Mouse (Mus musculus): ENCODE results near the gene Srek1. TPM values are rescaled to one million over a fixed set of nuclear protein-coding genes. Genes with fewer than 3 reads are reported as not detected.

Srek1 gene
- 10 to 100 TPM; 61.4 to 76.9 TPM for total RNA-seq (2021)

DNA sequence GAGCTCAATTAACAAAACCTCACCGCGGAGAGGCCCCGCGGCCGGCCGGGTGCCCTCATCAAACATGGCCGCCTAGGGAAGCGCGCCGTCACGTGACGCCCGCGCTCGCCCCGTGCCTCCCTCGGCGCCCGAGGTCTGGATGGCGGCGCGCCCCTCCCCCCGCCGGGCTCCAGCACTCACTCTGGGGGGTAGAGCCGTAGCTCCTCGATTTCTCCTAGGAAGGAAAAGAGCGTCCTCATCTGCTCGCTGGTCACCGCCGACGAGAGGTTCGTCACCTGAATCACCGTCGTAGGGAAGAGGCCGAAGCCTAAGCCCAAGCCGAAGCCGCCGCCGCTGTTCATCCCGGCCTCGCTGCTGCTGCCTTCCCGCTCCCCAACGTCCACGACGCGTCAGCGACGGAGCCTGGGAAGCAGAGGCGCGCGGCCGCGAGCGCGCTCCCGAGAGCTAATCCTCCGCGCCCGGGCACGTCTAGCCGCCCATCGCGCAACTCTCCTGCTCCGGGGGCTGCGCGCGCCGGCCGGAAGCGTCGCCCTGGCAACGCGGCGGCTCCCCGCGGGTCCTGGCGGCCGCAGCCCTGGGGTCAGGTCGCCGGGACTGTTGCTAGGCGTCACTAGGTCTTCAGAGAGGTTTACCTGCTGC lies at the start of gene Srek1:
TSS of gene Srek1 (minus strand) at position 490 of the 639 bp plus-strand sequence.
- intact Hi-C loops (cut with DNase I): loop anchor here (2.0 kb wide), 1 partner anchor 147 kb away; the partner anchor contains the start of gene Erbin
- DNase-seq (ENCODE audit: low spot score in 2 of 2): peak; percentile 96

DNA sequence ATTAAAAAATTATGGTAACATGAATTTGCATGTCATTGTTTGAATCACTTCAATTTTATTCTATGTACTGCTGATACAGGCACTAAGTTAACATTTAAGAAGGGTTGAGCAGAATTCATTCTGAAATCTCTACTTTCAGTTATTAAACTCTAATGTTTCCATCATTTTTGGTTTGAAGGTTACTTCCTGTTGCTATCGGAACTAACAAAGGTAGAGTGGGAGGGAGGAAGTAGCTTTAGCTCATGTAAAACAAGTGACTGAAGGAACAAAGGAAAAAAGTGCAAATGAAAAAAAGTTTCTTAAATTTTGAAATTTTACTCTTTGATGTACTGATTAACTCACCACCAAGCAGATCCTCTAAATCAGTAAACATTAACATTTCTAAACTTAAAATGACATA lies 47.9 kb upstream of the Srek1 start:
- DNase-seq (ENCODE audit: low spot score in 2 of 2): no peak
- intact Hi-C loops (cut with DNase I): no loop called here

- no peak for DNase-seq (ENCODE audit: low spot score in 2 of 2)
- intact Hi-C loops (cut with DNase I): no loop called here
Observed at GRCm38 (mm10) chr13:103819377-103819776, 45.0 kb upstream of the Srek1 start.

DNA sequence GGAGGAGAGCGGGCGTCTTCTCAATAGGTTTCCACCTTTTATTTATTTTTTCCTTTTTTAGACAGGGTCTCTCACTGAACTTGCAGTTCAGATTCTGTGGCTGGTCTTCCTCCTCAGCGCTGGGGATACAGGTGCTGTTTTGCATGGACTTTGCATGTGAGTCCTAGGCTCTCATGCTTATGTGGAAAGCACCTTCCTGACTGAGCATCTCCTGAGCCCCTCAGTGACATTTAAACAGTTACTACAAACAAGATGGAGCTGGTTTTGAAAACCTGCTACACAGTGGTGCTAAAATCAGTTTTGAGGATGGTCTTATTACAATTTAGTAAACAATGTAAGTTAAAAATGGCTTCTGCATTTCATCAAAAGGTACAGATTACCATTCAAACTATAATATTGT lies 43.5 kb upstream of the Srek1 start:
- intact Hi-C loops (cut with DNase I): no loop called here
- no peak for DNase-seq (ENCODE audit: low spot score in 2 of 2)

DNA sequence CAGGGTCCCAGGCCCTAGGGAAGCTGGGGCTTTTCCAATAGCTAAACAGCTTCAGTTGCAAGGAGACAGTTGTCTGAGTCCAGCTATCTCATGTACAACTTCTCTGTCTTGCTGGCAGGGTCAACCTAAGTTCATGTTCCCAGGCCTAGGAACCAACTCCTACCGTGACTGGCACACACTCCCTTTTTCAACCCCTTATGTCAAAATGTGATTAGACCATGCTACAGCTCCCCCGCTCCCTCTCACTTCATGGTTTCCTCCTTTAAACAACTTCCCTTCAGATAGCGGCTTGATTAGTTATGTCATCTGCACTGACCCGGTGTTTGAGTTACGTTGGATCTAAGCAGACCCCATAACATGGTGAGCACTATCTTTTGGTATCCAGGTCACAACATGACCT lies 33.1 kb upstream of the Srek1 start:
- intact Hi-C loops (cut with DNase I): loop anchor here (2.0 kb wide), 1 partner anchor 179 kb away; no protein-coding TSS in a partner anchor

GRCm38 (mm10) chr13:103806210-103806851 lies 31.9 kb upstream of the Srek1 start:
- DNase-seq (ENCODE audit: low spot score in 2 of 2): peak; percentile 65 to 90
- intact Hi-C loops (cut with DNase I): loop anchor here (2.0 kb wide), 1 partner anchor 180 kb away; no protein-coding TSS in a partner anchor

More for the DNA sequence above, 33.1 kb upstream of the Srek1 start:
- DNase-seq (ENCODE audit: low spot score in 2 of 2): no peak

- intact Hi-C loops (cut with DNase I): no loop called here
- DNase-seq (ENCODE audit: low spot score in 2 of 2): no peak
Observed at GRCm38 (mm10) chr13:103803721-103804120, 29.3 kb upstream of the Srek1 start.

- intact Hi-C loops (cut with DNase I): no loop called here
- DNase-seq (ENCODE audit: low spot score in 2 of 2): no peak
Observed at GRCm38 (mm10) chr13:103801021-103801420, 26.6 kb upstream of the Srek1 start.

DNA sequence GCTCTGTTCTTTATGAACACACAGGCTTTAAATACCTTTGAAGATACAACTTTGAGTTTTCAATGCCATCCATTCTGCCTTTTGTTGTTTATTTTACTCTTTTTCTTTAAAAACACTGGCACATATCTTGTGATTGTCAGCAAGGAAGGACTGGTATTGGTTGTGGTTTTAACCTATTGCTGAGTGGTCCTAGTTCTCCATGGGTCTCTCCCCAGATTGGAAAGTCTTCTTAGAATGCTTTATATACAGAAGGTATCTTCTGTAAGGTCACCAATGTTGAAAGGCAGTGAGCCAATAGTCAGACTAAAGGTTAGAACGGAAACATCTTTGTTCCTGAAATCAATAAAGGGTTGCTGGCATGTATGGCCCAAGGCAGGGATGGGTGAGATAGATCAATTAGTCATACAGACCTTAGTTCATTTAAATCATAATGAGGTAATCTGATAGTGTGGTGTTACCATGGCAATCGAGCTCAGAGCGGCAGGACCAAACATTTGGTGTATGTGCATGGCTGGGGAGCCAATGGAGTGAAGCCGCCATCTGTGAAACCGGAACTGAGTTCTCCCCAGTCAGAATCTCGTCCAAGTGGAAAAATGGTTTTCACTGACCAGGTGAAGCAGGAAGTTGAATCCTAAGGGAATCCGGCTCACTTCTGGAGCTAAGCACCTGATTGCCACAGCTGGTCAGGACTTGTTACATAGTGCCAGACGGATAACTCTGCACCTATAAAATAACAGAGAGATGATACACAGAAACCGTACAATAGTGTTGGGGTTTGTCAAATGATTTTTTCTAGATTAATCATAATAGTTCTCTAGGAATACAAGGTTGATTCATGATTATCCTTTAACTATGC lies 20.5 kb upstream of the Srek1 start:
- DNase-seq (ENCODE audit: low spot score in 2 of 2): no peak
- intact Hi-C loops (cut with DNase I): no loop called here

GRCm38 (mm10) chr13:103779922-103780585 lies 5.6 kb upstream of the Srek1 start:
- peak; percentile 19 to 44 for DNase-seq (ENCODE audit: low spot score in 2 of 2)

GRCm38 (mm10) chr13:103777126-103777525 lies 2.7 kb upstream of the Srek1 start:
- no peak for DNase-seq (ENCODE audit: low spot score in 2 of 2)
- intact Hi-C loops (cut with DNase I): no loop called here

More at GRCm38 (mm10) chr13:103779922-103780585, 5.6 kb upstream of the Srek1 start:
- intact Hi-C loops (cut with DNase I): loop anchor here (2.0 kb wide), 1 partner anchor 77 kb away; no protein-coding TSS in a partner anchor

DNA sequence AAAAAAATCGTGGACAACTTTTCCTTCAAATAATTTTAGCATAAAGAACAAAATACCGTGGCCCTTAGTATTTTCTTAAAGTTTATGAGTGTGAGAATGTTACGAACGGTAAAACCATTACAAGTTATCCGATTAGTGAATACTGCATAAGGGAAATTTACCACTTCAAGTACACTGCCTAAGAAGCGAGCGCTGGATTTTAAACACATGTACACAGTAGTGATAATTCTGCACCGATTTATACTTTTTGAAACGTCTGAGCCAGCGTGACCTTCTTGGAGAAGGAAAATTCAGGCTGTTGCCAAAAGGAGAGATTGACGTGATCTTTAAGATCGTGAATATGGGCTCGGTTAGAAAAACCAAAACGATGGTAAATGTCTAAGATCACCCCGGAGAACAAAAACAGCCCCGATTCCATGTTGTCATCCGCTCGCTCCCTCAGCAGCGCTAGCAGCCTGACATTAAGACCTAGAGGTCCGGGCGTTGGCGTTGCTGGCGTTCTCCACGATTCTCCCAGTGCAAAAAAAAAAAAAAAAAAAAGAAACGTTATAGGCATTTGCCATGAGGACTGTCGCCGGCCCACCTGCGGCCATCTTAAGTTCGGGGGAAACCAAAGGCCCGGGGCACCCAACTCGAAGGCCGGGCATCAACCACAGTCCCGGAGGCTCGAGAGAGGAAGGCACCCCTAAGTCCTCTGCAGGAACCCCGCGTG lies 845 bp downstream of the Srek1 start:
- DNase-seq (ENCODE audit: low spot score in 2 of 2): no peak
- intact Hi-C loops (cut with DNase I): loop anchor here (2.0 kb wide), 1 partner anchor 147 kb away; the partner anchor contains the start of gene Erbin

GRCm38 (mm10) chr13:103772917-103773316 lies 1.5 kb downstream of the Srek1 start:
- intact Hi-C loops (cut with DNase I): no loop called here
- no peak for DNase-seq (ENCODE audit: low spot score in 2 of 2)

- intact Hi-C loops (cut with DNase I): no loop called here
- no peak for DNase-seq (ENCODE audit: low spot score in 2 of 2)
Observed at GRCm38 (mm10) chr13:103770821-103771220, 3.6 kb downstream of the Srek1 start.

- DNase-seq (ENCODE audit: low spot score in 2 of 2): no peak
- intact Hi-C loops (cut with DNase I): no loop called here
Observed at GRCm38 (mm10) chr13:103767935-103768334, 6.5 kb downstream of the Srek1 start.

GRCm38 (mm10) chr13:103763640-103764039 lies 10.8 kb downstream of the Srek1 start:
- DNase-seq (ENCODE audit: low spot score in 2 of 2): no peak
- intact Hi-C loops (cut with DNase I): no loop called here

GRCm38 (mm10) chr13:103761971-103762370 lies 12.4 kb downstream of the Srek1 start:
- intact Hi-C loops (cut with DNase I): no loop called here
- no peak for DNase-seq (ENCODE audit: low spot score in 2 of 2)

GRCm38 (mm10) chr13:103751421-103751820 lies 23.0 kb downstream of the Srek1 start:
- intact Hi-C loops (cut with DNase I): no loop called here
- peak; percentile 33 to 39 for DNase-seq (ENCODE audit: low spot score in 2 of 2)

GRCm38 (mm10) chr13:103745688-103746087 lies 28.7 kb downstream of the Srek1 start:
- intact Hi-C loops (cut with DNase I): no loop called here
- no peak for DNase-seq (ENCODE audit: low spot score in 2 of 2)
